Mouse (Mus musculus): Measurements from ENCODE around the gene Ccm2l. TPM values are rescaled to one million over a fixed set of nuclear protein-coding genes. Genes with fewer than 3 reads are reported as not detected.

Gene Ccm2l
- total RNA-seq, 2 experiments from 2014 or later = 24.1 to 25.3 TPM

DNA sequence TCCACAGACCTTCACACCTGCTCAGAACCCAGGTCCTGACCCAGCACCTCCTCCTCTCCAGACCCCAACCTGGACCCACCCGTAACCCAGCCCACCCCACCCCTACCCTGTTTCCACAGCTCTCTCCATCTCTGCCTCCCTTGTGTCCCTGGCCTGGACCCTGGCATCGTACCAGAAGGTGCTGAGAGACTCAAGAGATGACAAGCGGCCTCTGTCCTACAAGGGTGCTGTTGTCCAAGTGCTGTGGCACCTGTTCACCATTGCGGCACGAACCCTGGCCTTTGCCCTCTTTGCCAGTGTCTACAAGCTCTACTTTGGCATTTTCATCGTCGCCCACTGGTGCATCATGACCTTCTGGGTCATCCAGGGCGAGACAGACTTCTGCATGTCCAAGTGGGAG lies 11.9 kb upstream of the Ccm2l start:
- no peak for DNase-seq

DNA sequence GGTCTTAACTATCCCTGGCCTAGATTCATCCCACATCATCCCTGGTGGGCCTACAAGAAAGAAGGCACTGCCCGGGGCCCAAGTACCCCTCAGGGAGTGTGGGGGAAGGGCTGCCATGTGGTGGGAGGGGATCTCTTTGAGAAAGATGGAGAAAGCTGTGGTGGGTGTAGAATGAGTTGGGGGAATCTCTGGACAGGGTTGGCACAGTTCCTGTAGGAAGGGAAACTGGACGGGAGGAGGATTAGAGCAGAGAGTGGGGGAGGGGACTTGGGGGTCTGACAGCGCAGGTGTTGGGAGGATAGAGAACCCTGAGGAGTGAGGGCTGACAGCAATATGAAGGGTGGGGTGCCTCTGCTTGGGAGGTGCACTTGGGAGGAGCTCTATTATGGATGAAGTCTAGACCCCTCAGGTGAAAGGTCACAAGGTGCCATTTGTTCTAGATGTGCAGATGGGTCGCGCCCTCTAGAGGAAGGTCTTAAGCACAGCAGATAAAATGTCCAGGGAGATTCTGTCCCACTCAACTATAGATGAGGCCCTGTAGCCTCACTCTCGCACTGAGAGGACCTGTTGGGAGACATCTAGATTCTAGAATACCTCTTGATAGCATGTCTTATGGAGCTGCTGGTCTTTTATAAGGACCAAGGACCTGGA lies 10.4 kb upstream of the Ccm2l start:
- no peak for DNase-seq

DNA sequence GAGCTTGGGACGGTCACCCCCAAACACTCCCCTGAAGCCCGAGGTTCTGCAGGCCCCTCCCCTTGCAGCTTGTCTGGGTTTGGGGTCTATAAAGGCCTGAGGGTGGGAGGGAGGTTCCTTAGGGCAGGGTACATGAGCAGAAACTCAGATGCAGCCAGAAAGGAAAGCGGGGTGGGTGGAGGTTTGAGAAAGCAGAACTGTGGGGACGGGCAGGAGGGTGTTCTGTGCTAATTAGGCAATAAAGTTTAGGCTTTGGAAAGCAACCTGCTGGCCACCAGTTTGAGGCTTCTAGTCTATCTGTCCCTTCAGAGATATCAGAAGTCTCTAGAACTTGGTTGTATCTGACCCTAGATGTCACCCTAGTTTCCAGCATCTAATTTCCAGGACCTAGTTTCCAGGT lies 7.4 kb upstream of the Ccm2l start:
- DNase-seq = no peak

GRCm38 (mm10) chr2:153060216-153060615 lies 5.5 kb upstream of the Ccm2l start:
- no peak for DNase-seq

DNA sequence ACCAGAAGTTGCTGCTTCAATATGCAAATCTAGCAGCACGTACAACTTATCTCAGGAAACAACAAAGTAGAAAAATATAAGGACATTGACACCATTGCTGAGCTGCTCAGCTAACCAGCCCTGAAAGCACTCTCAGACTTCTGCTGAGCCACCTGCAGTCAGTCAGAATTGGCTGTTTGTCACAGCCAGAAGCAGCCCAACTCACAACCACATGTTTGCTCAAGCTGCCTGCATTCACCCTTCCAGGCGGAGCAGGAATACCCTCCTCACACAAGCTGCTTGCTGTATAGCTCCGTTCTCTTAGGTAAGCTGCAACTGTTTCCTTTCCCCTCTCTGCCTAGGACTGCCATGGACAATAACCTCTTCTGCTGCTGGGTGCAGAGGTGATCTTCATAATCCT lies 2.4 kb upstream of the Ccm2l start:
- DNase-seq = no peak

- no peak for DNase-seq
Observed at GRCm38 (mm10) chr2:153064190-153064970, 1.4 kb upstream of the Ccm2l start.

DNA sequence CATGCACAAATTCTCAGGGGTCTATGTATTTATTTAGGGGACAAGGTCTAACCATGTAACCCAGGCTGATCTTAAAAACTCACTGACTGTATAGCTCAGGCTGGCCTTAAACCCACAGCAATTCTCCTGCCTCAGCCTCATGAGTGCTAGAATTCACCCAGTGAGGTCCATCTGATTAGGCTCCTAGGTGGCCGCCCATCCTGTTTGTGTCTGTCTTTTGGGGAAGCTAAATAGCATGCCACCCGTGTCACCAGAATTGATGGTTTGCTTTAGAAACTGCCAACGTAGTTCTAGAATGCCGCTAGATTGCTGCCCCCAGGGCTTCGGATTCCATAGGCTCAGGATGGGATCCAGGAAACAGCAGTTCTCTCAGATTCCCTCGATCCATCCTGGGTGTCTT lies 1.2 kb downstream of the Ccm2l start:
- no peak for DNase-seq

DNA sequence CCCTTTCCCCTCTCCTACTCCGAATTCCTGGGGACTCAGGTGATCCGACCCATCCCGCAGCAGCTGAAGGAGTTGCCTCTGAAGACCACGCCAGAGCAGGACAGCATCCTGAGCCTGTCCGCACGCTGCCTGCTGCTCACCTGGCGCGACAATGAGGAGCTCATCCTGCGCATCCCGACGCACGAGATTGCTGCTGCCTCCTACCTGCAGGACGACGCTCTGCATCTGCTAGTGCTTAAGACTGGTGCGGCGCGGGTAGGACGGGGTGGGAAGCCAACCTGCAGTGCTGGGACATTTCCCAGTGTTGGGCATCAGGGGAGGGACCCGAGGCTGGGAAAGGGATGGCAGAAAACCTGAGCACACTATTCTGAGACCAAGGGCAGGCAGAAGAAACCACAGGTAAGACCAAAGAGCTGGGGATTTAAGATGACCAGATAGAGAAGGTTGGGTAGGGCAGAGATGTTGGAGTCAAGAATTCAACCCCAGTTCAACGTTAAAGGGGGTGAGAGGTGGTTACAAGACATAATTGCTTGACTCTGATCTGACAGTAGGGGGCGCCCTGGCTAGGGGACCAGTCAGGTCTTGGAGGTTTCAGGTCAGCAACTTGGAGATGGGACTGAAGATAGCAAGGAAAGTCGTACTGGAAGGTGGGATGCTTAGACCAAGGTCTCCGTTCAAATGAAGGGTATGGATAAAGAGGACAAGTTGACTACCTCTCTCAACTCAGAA lies 5.2 kb downstream of the Ccm2l start:
- DNase-seq = peak; percentile 44

DNA sequence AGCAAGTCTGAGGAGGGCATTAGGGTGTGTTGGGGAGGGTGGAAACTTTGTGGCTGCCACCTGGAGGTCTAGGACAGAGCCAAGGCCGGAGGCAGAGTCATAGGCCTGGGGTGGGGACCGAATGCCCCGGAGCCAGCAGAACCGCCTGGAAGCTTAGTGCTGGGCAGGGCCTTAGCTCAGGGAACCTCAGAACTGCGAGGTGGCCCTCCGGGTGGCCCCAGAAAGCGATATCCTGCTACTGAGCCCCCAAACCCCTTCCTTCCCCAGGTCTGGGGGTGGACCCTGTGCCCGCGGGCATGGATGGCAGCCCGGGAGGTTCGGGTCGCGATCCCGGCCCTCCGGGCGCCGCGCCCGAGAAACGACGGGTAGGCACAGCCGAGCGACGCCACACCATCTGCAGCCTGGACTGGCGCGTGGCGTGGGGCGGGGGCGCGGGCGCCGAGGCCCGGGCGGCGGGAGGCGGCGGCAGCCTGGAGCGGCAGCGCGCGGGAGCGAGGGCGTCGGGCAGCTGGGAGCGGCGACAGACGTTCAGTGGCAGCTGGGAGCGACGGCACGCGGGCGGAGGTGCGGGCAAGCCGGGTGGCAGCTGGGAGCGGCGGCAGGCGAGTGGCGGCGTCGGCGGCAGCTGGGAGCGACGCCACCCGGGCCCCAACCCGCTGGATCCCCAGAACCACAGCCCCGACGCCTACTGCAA lies 5.9 kb downstream of the Ccm2l start:
- no peak for DNase-seq

GRCm38 (mm10) chr2:153074651-153075050 lies 8.9 kb downstream of the Ccm2l start:
- no peak for DNase-seq

DNA sequence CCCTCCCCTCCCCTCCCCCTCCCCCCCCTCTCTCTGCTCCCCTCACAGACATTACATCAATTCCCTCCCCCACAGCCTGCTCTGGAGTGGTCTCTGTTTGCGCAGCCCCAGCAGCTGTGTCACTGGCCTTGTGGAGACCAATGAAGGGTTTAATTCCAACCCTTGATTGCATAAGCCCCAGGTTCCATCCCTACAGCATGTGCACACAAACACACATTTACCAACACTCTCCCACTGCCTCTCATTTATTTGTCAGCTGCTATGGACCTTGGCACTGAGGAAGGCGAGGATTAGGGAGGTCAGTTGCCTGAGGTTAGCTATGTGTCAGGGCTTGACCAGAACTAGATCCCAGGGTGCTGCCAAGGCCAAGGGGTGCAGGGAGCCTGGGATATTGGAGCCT lies 10.2 kb downstream of the Ccm2l start:
- no peak for DNase-seq

GRCm38 (mm10) chr2:153080841-153081523 lies 15.2 kb downstream of the Ccm2l start:
- DNase-seq = peak; percentile 86

DNA sequence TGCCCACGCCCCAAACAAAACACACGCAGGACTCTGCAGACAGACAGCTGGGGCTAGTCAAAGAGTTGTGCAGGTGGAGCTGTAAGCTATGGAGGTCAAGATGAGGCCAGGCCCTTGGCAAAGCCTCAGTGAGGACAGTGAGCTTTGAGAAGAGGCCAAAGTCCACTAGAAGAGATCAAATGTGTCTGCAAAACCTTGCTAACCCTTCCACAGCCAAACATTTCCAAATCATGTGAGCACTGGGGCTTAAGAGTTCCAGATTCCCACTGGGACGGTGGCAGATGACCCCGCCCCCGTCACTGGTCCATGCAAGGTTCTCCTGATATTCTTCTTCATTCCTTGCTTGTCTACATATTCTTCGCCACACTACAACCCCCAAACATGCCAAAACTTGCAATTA lies 16.1 kb downstream of the Ccm2l start:
- DNase-seq = no peak

- DNase-seq = no peak
Observed at GRCm38 (mm10) chr2:153083275-153083674, 17.5 kb downstream of the Ccm2l start.

DNA sequence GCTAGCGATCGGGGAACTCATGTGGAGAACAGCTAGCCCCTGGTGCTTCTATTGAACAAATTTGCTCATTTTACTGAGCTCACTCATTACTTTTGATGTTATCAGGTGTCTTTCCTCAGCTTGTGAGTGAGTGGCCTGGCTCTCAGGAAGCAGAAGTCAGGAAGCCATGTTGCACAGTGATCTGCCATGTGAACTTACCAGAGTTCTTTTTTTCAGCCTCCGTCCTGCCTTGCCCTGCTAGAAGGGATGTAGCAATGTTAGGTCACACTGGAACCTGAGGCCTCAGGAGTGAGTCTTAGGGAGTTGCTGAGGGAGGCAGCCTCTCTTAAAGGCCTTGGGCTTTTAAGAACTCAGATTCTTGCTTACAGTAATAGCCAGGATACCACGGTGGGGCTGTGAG lies 18.1 kb downstream of the Ccm2l start:
- DNase-seq = no peak

DNA sequence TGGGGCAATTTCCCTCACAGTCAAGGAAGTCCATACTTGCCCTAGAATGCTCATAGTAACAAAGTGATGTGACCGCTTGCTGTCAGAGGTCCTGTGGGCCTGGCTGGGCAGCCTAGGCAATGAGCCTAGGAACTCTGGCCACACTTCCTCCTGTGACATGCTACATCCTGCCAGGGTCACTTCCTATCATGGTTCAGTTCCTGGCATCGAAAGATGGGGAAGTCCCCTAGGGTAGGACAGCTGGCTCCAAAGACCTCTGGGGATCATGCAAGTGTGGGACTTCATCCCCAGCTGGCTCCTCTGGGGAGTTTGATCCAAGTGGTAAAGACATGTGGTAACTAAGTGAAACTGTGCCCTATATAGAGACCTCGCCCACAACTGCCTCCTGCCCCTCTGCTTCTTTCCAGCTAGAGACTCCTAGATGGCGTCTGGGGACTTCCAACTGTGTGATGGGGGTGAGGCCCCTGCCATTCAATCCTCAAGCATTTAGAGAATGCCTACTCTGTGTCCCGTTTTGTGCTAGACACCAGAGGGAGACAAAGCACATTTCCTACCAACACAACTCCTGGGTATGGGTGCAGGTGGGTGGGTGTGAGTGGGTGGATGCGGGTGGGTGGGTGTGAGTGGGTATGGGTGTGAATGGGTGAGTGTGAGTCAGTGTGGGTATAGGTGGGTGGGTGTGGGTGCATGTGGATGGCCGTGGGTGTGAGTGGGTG lies 18.7 kb downstream of the Ccm2l start:
- DNase-seq = no peak

DNA sequence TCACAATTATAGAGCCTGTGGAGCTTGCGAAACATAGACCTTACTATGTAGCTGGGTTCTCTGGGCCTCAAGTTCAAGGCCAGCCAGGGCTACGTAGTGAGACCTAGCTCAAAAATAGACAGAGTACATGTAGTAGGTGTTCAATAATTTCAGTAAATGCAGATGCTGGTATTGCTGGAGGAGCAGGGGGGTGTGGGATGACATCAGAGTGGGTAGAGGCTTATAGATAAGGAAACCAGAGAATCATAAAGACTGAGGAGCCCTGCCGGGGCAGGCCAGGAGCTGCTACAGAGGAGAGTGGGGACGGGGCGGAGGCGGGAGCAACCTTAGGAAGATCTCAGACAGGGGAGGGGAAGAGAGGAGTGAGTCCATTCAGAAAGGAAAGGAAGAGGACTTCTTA lies 19.8 kb downstream of the Ccm2l start:
- DNase-seq = no peak

- no peak for DNase-seq
Observed at GRCm38 (mm10) chr2:153086166-153086565, 20.4 kb downstream of the Ccm2l start.

- DNase-seq = no peak
Observed at GRCm38 (mm10) chr2:153087091-153087490, 21.3 kb downstream of the Ccm2l start.

DNA sequence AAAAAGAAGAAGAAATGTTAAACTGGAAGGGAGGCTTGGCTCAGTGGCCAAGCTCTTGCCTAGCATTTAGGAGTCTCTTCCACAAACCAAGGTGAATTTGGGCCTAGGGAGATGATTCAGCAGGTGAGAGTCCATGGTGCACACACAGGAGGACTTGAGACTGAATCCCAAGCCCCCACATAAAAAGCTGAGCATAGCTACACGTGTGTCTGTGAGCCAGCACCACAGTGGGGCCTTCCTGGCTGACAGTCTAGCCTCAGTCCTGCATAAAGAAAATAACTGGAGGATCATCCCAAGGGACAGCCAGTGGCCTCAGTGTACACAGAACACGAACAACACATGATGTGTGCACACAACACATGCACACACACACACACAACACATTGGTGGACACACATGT lies 23.6 kb downstream of the Ccm2l start:
- no peak for DNase-seq

DNA sequence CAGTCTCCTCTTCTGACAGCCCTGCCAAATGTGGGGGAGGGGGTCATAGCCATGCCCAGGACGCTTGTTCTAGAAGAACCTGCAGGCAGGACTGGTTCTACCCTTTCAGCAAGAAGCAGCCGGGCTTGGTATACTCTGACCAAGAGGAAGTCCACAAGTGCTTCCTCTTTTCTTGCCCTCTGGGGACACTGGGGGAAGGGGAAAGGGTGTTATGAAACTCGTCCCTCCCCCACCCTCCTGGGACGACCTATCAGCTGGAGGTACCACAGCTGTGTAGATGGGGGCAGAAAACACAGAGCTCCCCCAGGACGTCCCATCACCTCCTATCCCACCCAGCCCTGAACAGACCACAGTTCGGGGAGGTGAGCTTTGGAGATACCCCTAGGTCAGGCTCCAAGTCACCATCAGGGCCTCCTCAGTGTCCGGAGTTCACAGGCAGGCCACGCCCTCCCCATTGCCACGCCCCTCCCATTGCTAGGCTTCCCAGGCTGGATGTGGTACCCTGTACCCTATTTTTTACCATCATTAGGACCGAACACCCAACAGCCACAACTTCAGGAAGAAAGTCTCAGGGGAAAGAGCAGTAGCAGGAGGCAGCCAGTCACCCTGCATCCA lies 24.9 kb downstream of the Ccm2l start:
- no peak for DNase-seq

Data from heart, postnatal 4 days (tissue).